In the genomic region with DNA sequence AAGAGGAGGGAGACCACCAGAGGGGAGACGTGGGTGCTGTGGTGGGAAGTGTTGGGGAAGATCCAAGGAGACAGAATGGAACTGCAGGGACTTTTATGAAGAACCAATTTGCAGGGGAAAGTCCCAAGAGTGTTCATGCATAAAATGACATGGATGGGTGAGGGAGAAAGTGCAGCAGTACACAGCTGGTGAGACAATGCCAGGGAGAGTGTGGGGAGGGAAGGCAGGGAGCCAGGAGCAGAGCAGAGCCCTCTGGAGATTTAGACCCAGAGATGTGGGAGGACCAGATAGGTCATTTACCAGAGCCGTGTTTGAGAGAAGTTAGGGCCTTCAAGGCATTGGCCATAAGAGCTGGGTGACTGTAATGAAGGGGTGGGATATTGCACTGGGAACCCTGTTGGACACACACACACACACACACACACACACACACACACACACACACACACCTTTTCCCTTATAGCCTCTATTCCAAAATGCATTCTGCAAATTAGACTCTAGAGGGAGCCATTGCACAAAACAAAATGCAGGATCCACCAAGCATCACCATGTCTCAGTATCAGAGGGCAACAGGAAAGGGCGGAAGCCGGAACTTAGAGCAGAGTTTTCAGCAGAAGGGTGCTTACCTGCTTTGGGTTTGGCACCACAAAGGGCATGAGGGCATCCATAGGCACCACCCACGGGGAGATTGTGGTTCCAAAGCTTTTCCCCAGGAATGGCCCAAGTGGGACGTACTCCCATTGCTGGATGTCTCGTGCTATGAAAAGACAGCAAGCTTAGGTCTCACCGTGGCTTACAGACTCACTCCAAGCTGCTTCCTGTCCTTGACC, we compare ENCODE assay signal across 7 mouse cellular contexts. TPM values are rescaled to one million over a fixed set of nuclear protein-coding genes. Genes with fewer than 3 reads are reported as not detected.
DNase-seq lines count a peak whose midpoint lies in the region; ATAC-seq and TF ChIP-seq lines count a peak whose summit lies in the region.

No protein-coding gene starts in this region.

- no peaks in the 10 kb centered on the region for H3K27me3 ChIP-seq in E14TG2a.4 (ENCODE audit: insufficient read depth, low read length)
- no peaks in the 10 kb centered on the region for H3K27me3 ChIP-seq in embryonic facial prominence, embryonic 14.5 days (replicated peaks; ENCODE audit: control insufficient read depth, insufficient read depth, low read length)
- no peaks in the 10 kb centered on the region for H3K27me3 ChIP-seq in hindbrain, embryonic 10.5 days (ENCODE audit: insufficient read depth, poor library complexity, severe bottlenecking)
- no peaks in the 10 kb centered on the region for H3K27me3 ChIP-seq in splenic B cell, adult 2 months (ENCODE audit: control insufficient read depth, insufficient read depth, low read length, poor library complexity, severe bottlenecking)

- no peak overlapping the region for H3K4me3 ChIP-seq in E14TG2a.4 (replicated peaks; ENCODE audit: low read length)
- H3K4me3 ChIP-seq in embryonic facial prominence, embryonic 14.5 days (ENCODE audit: low read depth, low read length) = no peak overlapping the region
- no peak overlapping the region for H3K4me3 ChIP-seq in hindbrain, embryonic 10.5 days

- H3K4me1 ChIP-seq in E14TG2a.4 (replicated peaks; ENCODE audit: low read depth, low read length) = no peaks in the 10 kb centered on the region
- no peaks in the 10 kb centered on the region for H3K4me1 ChIP-seq in embryonic facial prominence, embryonic 14.5 days (ENCODE audit: control insufficient read depth, insufficient read depth, low read length)
- no peaks in the 10 kb centered on the region for H3K4me1 ChIP-seq in hindbrain, embryonic 10.5 days (replicated peaks)

- no peaks in the 10 kb centered on the region for H3K9me3 ChIP-seq in E14TG2a.4 (ENCODE audit: low read length)
- H3K9me3 ChIP-seq in embryonic facial prominence, embryonic 14.5 days (ENCODE audit: control insufficient read depth, low read length) = no peaks in the 10 kb centered on the region
- no peaks in the 10 kb centered on the region for H3K9me3 ChIP-seq in hindbrain, embryonic 10.5 days

- peak overlapping the region; percentile 30 for H3K4me2 ChIP-seq in embryonic facial prominence, embryonic 14.5 days (ENCODE audit: low read depth, low read length)

- H3K36me3 ChIP-seq in E14TG2a.4 (ENCODE audit: insufficient read depth, low read length) = peaks cover 32% of the 10 kb centered on the region
- no peaks in the 10 kb centered on the region for H3K36me3 ChIP-seq in embryonic facial prominence, embryonic 14.5 days (ENCODE audit: control insufficient read depth, insufficient read depth, low read length)
- no peaks in the 10 kb centered on the region for H3K36me3 ChIP-seq in hindbrain, embryonic 10.5 days
- H3K36me3 ChIP-seq in splenic B cell, adult 2 months (ENCODE audit: control insufficient read depth, insufficient read depth, low read length, poor library complexity, severe bottlenecking) = no peaks in the 10 kb centered on the region

- peak; percentile 78 for DNase-seq in adipocyte (ENCODE audit: low spot score)
- peak; percentile 67 for DNase-seq in embryonic facial prominence, embryonic 14.5 days (ENCODE audit: low spot score)
- peak; percentile 29 for DNase-seq in hindbrain, embryonic 10.5 days (ENCODE audit: low spot score)
- peak; percentile 26 to 40 for DNase-seq in layer of hippocampus, postnatal 10 days (ENCODE audit: low spot score in 2 of 2)
- DNase-seq in splenic B cell, adult 2 months (ENCODE audit: low read depth, low spot score) = peak; percentile 83

- 46% methylated on average over 8 of the region's 8 CpGs for WGBS in embryonic facial prominence, embryonic 14.5 days
- 51% methylated on average over 8 of the region's 8 CpGs for WGBS in hindbrain, embryonic 10.5 days

- no peak overlapping the region for H3K9ac ChIP-seq in embryonic facial prominence, embryonic 14.5 days (ENCODE audit: low read depth, low read length)

- H3K27ac ChIP-seq in embryonic facial prominence, embryonic 14.5 days (replicated peaks; ENCODE audit: low read depth, low read length) = no peak overlapping the region
- no peak overlapping the region for H3K27ac ChIP-seq in hindbrain, embryonic 10.5 days

- peak; percentile 72 for ATAC-seq in embryonic facial prominence, embryonic 14.5 days (ENCODE audit: low read depth)
- ATAC-seq in megakaryocyte-erythroid progenitor cell, adult 5-6 weeks (replicated peaks; ENCODE audit: low FRiP score, low TSS enrichment, poor library complexity, severe bottlenecking) = peak; percentile 88

- TF ChIP-seq CTCF in E14TG2a.4 (conservative IDR thresholded peaks at IDR 0.05; ENCODE audit: low read length) = peak; percentile 68

RNA-seq across cellular contexts. Expression of a gene that starts 12.2 kb away (rescaled TPM):
- 7.0 and 7.4 TPM in 2 replicates for polyA plus RNA-seq in embryonic facial prominence, embryonic 14.5 days (2014; fragmentation: Nextera tagmentation; extraction: Ambion mirVana)
- 3.7 and 4.4 TPM in 2 replicates for polyA plus RNA-seq in hindbrain, embryonic 10.5 days (2016; fragmentation: Nextera tagmentation; extraction: Ambion mirVana)
- total RNA-seq in layer of hippocampus, postnatal 10 days (2021) = 10 to 100 TPM; 15.4 to 15.8 TPM
- total RNA-seq in megakaryocyte-erythroid progenitor cell, adult 5-6 weeks (2014; fragmentation: Nextera tagmentation) = not detected in 2 replicates
- 2.2 and 7.9 TPM in 2 replicates for total RNA-seq in megakaryocyte-erythroid progenitor cell, adult 5-6 weeks (2017)

Comparison
In these comparisons a context has a peak if more than half of its experiments do, and no peak if none do; other contexts are left out.
1. DNase-seq: peak in every context shown above with its lines; median percentile 83 in splenic B cell, adult 2 months; 78 in adipocyte; 67 in embryonic facial prominence, embryonic 14.5 days; 33 in layer of hippocampus, postnatal 10 days; 29 in hindbrain, embryonic 10.5 days.